Mouse (Mus musculus): Measurements from ENCODE around the gene 5530400C23Rik. TPM values are rescaled to one million over a fixed set of nuclear protein-coding genes. Genes with fewer than 3 reads are reported as not detected.
"Not testable (repeated sequence)": the region's sequence is repeated elsewhere in the genome, so short reads cannot be mapped to it uniquely, and the experiment has no call there.

5530400C23Rik gene
- not detected for total RNA-seq (2021)

DNA sequence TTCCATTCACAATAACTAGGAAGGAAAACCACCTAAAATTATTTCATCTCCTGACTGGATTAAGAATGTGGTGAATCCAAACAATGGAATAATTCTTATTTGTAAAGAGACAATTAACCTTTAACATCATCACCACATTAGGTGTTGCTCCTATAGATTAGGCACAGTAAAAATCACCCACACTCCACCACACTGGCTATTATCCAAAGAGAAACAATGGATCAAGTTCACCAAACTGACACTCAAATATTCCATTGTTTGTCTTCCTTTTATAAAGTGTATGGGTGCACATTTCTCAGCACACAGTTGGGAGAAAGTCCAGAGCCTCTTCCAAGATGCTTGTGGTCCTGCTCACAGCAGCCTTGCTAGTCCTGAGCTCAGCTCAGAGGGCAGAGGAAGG, at the start of gene 5530400C23Rik:
TSS of gene 5530400C23Rik (plus strand) at position 301 of the 400 bp plus-strand sequence.
- DNase-seq; intact Hi-C loops (cut with DNase I): not testable (repeated sequence)

GRCm38 (mm10) chr6:133305952-133306715, 14.1 kb downstream of the 5530400C23Rik start:
- DNase-seq: no peak
- intact Hi-C loops (cut with DNase I): no loop called here

DNA sequence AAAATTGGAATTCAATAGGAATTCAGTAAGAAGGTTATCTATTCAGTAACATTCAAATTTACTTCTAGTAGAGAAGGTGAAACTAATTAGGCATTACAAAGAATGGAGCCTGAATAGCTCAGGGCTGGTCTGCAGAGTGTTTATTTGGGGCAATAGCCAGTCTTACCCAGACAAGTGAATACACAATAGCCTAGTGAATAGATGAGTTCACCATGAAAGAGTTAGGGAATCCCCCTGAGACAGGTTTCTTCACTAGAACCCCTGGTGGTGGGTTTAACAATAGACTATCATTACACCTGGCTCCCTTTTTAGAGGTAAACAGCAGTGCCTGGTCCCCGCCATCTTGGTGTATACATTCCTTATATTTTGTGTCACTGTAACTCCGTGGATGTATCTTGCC, 21.9 kb downstream of the 5530400C23Rik start:
- intact Hi-C loops (cut with DNase I); DNase-seq: not testable (repeated sequence)

DNA sequence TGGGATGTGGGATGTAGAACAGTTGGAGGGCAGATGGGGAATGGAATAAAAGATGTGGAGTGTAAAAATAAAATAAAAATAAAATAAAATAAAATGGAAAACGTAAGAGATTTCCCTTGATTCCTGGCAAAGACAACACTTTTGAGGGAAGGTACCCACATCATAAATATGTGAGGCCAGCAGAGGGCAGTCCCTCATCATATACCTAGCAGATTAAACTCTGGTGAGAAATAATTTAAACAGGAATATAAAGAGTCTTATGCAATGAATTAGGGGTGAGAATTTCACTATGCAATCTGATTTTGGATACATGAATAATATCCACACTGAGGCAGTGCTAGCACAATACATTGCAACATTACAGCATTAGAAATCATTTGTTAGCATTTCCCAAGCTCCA, 46.5 kb downstream of the 5530400C23Rik start:
- intact Hi-C loops (cut with DNase I): no loop called here
- DNase-seq: no peak

- DNase-seq: not testable (repeated sequence)
Measured at GRCm38 (mm10) chr6:133341731-133342130, 49.7 kb downstream of the 5530400C23Rik start.

More at GRCm38 (mm10) chr6:133341731-133342130, 49.7 kb downstream of the 5530400C23Rik start:
- intact Hi-C loops (cut with DNase I): not testable (repeated sequence)

Other genes starting within 250 kb of the 5530400C23Rik start
- not detected for gene Tas2r140, start 236.4 kb upstream of the 5530400C23Rik start, total RNA-seq (2021)
- gene Smim10l1, start 187.3 kb upstream of the 5530400C23Rik start, total RNA-seq (2021): 10 to 100 TPM; 69.3 to 70.3 TPM

All from heart, postnatal 36 days (tissue).